Mouse (Mus musculus) urinary bladder, postnatal 0 days (tissue): ENCODE results near the gene Slc52a3. TPM values are rescaled to one million over a fixed set of nuclear protein-coding genes. Genes with fewer than 3 reads are reported as not detected.

Experiments used
- microRNA counts: library from miRNA; unstranded; fragments of <30 nt; microRNA quantifications from one replicate; lab custom pipeline; 2016
- microRNA-seq: library from miRNA; unstranded; fragments of <30 nt; microRNA quantifications from one replicate; pipeline ENCODE4, GENCODE M21; 2016
- polyA plus RNA-seq: library from polyadenylated mRNA; unstranded; fragments of >200 nt; fragmentation: Nextera tagmentation; extraction: Ambion mirVana; gene quantifications from 2 replicates; pipeline ENCODE4 v1.2.1, GENCODE M21; 2015

Gene Slc52a3
- 12.4 and 13.8 TPM in 2 replicates for polyA plus RNA-seq

GRCm38 (mm10) chr2:151996229-151997189 lies at the start of gene Slc52a3:
TSS of gene Slc52a3 (plus strand) at chr2:151996511.

GRCm38 (mm10) chr2:151979470-151980354 lies 16.6 kb upstream of the Slc52a3 start, which contains the start of gene Fam110a:
TSS of gene Fam110a (minus strand) at chr2:151980219.

MicroRNAs within 50 kb of the gene (microRNA counts, 519-probe panel; counts per million panel counts)
- not detected for microRNA mmu-miR-1953 (lab: Ali Mortazavi, UCI)

Small RNAs within 50 kb of the gene (microRNA-seq; reads per million reads assigned to microRNA genes)
- 0.93 reads per million for gene Mir1953

Other genes starting within 250 kb of the Slc52a3 start
- not detected in 2 replicates for gene Rspo4, start 153.6 kb upstream of the Slc52a3 start, polyA plus RNA-seq
- 1.1 and 1.2 TPM in 2 replicates for gene Angpt4, start 85.3 kb upstream of the Slc52a3 start, polyA plus RNA-seq
- 18.4 and 19.3 TPM in 2 replicates for gene Fam110a, start 16.3 kb upstream of the Slc52a3 start, polyA plus RNA-seq
- not detected in 2 replicates for gene Scrt2, start 85.0 kb downstream of the Slc52a3 start, polyA plus RNA-seq
- gene Srxn1, start 109.0 kb downstream of the Slc52a3 start, polyA plus RNA-seq, result 17.5 and 21.2 TPM in 2 replicates
- gene Tcf15, start 147.1 kb downstream of the Slc52a3 start, polyA plus RNA-seq, result 2.4 and 3.2 TPM in 2 replicates
- gene Csnk2a1, start 230.3 kb downstream of the Slc52a3 start, polyA plus RNA-seq, result 49.3 and 50.8 TPM in 2 replicates